Mouse (Mus musculus) liver, postnatal 0 days (tissue): ENCODE results near the gene Vps53. TPM values are rescaled to one million over a fixed set of nuclear protein-coding genes. Genes with fewer than 3 reads are reported as not detected.
A peak's percentile ranks its signal among the peaks of the same experiment; 100 is the strongest.

Experiments
- ATAC-seq: fragments of 200-750 bp; cut with Nextera tagmentation; 2 replicates; pipeline ENCODE4 v1.8.0; 2017; ENCODE audit warnings: mild to moderate bottlenecking, moderate library complexity
- DNase-seq: peaks from one replicate; pipeline ENCODE4 v3.0.0-alpha.2; 2016
- H3K27ac ChIP-seq: fragments of 300-500 bp; sonication (generic); 2 replicates; pipeline ENCODE4 v1.5.1; 2014; ENCODE audit warnings: antibody characterized with exemption, moderate library complexity, mild to moderate bottlenecking, low read depth
- H3K27me3 ChIP-seq: fragments of 300-500 bp; sonication (generic); 2 replicates; pipeline ENCODE4 v1.6.1; 2014; ENCODE audit warnings: low read length, control low read depth, mixed read lengths; ENCODE audit not compliant: insufficient read depth
- H3K36me3 ChIP-seq: fragments of 300-500 bp; sonication (generic); replicated peaks from 2 replicates; pipeline ENCODE4 v1.6.1; 2014; ENCODE audit warnings: mild to moderate bottlenecking, control low read depth, low read length, moderate library complexity, mixed read lengths; ENCODE audit not compliant: insufficient read depth
- H3K4me1 ChIP-seq: fragments of 300-500 bp; sonication (generic); 2 replicates; pipeline ENCODE4 v1.6.1; 2014; ENCODE audit warnings: antibody characterized with exemption, mild to moderate bottlenecking, control low read depth; ENCODE audit not compliant: insufficient read depth
- H3K4me2 ChIP-seq: fragments of 300-500 bp; sonication (generic); 2 replicates; pipeline ENCODE4 v1.6.1; 2014; ENCODE audit warnings: low read depth, mild to moderate bottlenecking, low read length, moderate library complexity, mixed read lengths
- H3K4me3 ChIP-seq: fragments of 300-500 bp; sonication (generic); 2 replicates; pipeline ENCODE4 v1.5.1; 2014; ENCODE audit warnings: low read depth, low read length
- H3K9ac ChIP-seq: fragments of 300-500 bp; sonication (generic); replicated peaks from 2 replicates; pipeline ENCODE4 v1.6.1; 2014; ENCODE audit warnings: mild to moderate bottlenecking, moderate library complexity
- H3K9me3 ChIP-seq: fragments of 300-500 bp; sonication (generic); 2 replicates; pipeline ENCODE4 v1.6.1; 2016; ENCODE audit warnings: mild to moderate bottlenecking, control low read depth, low read length, mixed read lengths
- CTCF ChIP-seq: sonication (generic); IDR thresholded peaks from 2 replicates; pipeline ENCODE4 v1.5.1; 2016; ENCODE audit warnings: antibody characterized with exemption, low read depth
- EP300 ChIP-seq: IDR thresholded peaks from 2 replicates; pipeline ENCODE4 v1.6.1; 2016; ENCODE audit warnings: antibody characterized with exemption, low read depth, mild to moderate bottlenecking
- WGBS: fragments of 180-500 bp; shearing (Covaris S2); extraction: QIAGEN DNeasy Blood & Tissue Kit; methylation state at CpG from one replicate; pipeline ENCODE4 v1.1.7; 2014; ENCODE audit not compliant: insufficient replicate concordance; 5-methylcytosine and 5-hydroxymethylcytosine counted together
- polyA plus RNA-seq: library from polyadenylated mRNA; unstranded; fragments of >200 nt; fragmentation: Nextera tagmentation; extraction: Ambion mirVana; gene quantifications from 2 replicates; pipeline ENCODE4 v1.2.1, GENCODE M21; 2015

Vps53 gene
- polyA plus RNA-seq, 1 experiment from 2014 or later, result 16.2 TPM

GRCm38 (mm10) chr11:76066563-76067156 lies 112.8 kb downstream of the Vps53 start:
- Histone ChIP-seq H3K4me1 (no peaks in the 10 kb centered on the region), H3K4me2 (no peak overlapping the region), H3K36me3 (peaks cover 15% of the 10 kb centered on the region), H3K9ac (no peak overlapping the region), H3K4me3 (no peak overlapping the region), H3K27me3 (no peaks in the 10 kb centered on the region), H3K9me3 (no peaks in the 10 kb centered on the region), H3K27ac (no peak overlapping the region)
- TF ChIP-seq EP300 (no peak), CTCF (no peak)
- WGBS, result 78% methylated on average over 15 of the region's 15 CpGs
- no peak for ATAC-seq
- DNase-seq, result no peak

DNA sequence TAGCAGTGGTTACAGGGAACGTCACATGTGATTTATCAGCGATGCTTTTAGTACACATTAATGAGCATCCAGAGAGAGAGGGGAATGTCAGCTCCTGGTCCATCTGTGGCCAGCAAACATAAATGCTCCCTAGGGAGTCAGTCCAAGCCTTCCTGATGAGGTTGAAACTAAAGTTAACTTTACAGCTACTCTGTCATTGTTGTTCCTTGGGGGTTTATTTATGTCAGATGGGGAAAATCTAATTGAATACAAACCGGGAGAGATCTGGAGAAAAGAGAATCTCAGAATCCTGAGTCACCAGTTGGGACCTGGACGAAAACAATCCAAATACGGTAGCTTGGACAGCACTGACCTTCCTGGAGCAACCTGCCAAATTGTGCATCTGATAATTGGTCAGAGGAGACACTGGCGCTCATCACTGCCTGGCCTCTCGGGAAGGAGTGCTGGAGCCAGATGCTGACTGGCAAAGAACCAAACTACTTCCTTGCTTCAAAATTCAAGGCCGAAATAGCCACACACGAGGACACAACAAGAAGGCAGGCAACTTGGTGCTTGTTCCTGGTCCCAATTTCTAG lies 113.8 kb downstream of the Vps53 start:
- Histone ChIP-seq H3K4me1 (no peaks in the 10 kb centered on the region), H3K9ac (no peak overlapping the region), H3K27me3 (no peaks in the 10 kb centered on the region), H3K4me2 (no peak overlapping the region), H3K36me3 (peaks cover 15% of the 10 kb centered on the region), H3K4me3 (no peak overlapping the region), H3K27ac (no peak overlapping the region), H3K9me3 (no peaks in the 10 kb centered on the region)
- TF ChIP-seq CTCF (no peak), EP300 (no peak)
- DNase-seq, result no peak
- ATAC-seq, result no peak
- WGBS, result 79% methylated on average over 9 of the region's 9 CpGs

DNA sequence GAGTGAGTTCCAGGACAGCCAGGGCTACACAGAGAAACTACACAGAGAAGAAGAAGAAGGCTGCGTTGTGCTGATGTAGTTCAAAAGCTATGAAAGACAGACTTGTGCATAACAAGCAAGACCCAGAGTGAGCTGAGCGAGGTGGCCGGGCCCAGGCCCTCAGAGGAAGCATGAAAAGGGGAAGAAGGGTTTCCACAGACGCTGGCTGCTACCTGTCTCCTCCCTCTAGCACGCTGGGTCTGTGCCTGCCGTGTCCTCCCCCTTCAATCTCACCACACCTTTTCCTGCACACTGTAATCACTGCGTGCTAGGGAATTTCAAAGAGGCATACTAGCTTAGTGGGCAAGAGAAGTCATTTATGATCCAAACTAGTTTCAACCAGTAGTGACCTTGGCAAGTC lies 115.0 kb downstream of the Vps53 start:
- no peaks in the 10 kb centered on the region for H3K27me3 ChIP-seq
- no peak overlapping the region for H3K4me2 ChIP-seq
- WGBS, result 53% methylated on average over 7 of the region's 7 CpGs
- H3K4me3 ChIP-seq, result no peak overlapping the region
- H3K4me1 ChIP-seq, result no peaks in the 10 kb centered on the region
- ATAC-seq (no peak), DNase-seq (no peak)
- H3K9ac ChIP-seq, result no peak overlapping the region
- TF ChIP-seq EP300 (no peak), CTCF (no peak)
- no peaks in the 10 kb centered on the region for H3K9me3 ChIP-seq
- no peak overlapping the region for H3K27ac ChIP-seq
- H3K36me3 ChIP-seq, result peaks cover 15% of the 10 kb centered on the region

- TF ChIP-seq EP300 (no peak), CTCF (no peak)
- 87% methylated on average over 2 of the region's 2 CpGs for WGBS
- H3K4me2 ChIP-seq, result no peak overlapping the region
These were observed 118.5 kb downstream of the Vps53 start for GRCm38 (mm10) chr11:76060906-76061305.

DNA sequence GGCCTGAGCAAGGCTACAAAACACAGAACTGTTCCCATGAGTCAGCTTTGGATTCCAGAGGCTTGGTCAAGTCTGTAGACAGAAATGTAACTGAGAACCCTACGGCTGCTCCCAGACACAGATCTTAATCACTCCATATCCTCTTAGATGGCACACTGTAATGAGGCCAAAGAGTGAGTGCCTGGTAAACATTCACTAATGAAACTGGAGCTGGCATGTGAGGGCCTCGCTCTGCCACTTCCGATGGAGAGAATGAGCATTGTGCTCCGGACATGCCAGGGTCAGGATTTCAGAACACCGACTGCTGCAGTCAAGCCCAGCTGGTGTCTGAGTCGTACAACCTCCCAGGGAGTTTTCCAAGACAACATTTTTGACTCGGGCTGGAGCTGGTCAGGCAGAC lies 119.5 kb downstream of the Vps53 start:
- H3K36me3 ChIP-seq, result peaks cover 13% of the 10 kb centered on the region
- H3K27me3 ChIP-seq, result no peaks in the 10 kb centered on the region
- DNase-seq (no peak), ATAC-seq (no peak)
- H3K4me1 ChIP-seq, result no peaks in the 10 kb centered on the region
- no peak overlapping the region for H3K4me2 ChIP-seq
- TF ChIP-seq CTCF, result no peak
- TF ChIP-seq EP300, result no peak
- no peaks in the 10 kb centered on the region for H3K9me3 ChIP-seq
- no peak overlapping the region for H3K4me3 ChIP-seq
- 76% methylated on average over 7 of the region's 7 CpGs for whole genome bisulfite sequencing
- no peak overlapping the region for H3K27ac ChIP-seq
- H3K9ac ChIP-seq, result no peak overlapping the region

More at GRCm38 (mm10) chr11:76060906-76061305, 118.5 kb downstream of the Vps53 start:
- DNase-seq, result no peak
- no peak for ATAC-seq
- Histone ChIP-seq H3K36me3 (peaks cover 11% of the 10 kb centered on the region), H3K27ac (no peak overlapping the region), H3K27me3 (no peaks in the 10 kb centered on the region), H3K4me3 (no peak overlapping the region), H3K9ac (no peak overlapping the region), H3K4me1 (no peaks in the 10 kb centered on the region), H3K9me3 (no peaks in the 10 kb centered on the region)

GRCm38 (mm10) chr11:76056487-76056886 lies 123.0 kb downstream of the Vps53 start:
- no peaks in the 10 kb centered on the region for H3K4me1 ChIP-seq
- WGBS, result 40% methylated on average over 3 of the region's 3 CpGs
- peaks cover 5% of the 10 kb centered on the region; the same call in 1 of the 2 replicates for H3K36me3 ChIP-seq
- TF ChIP-seq EP300 (no peak), CTCF (0 out of 2 replicates have a peak, but pooled peaks have one; percentile 24)
- H3K9me3 ChIP-seq, result no peaks in the 10 kb centered on the region
- H3K27me3 ChIP-seq, result no peaks in the 10 kb centered on the region
- H3K4me3 ChIP-seq, result no peak overlapping the region
- no peak overlapping the region for H3K9ac ChIP-seq
- no peak overlapping the region for H3K27ac ChIP-seq
- H3K4me2 ChIP-seq, result no peak overlapping the region
- no peak for DNase-seq
- no peak for ATAC-seq
